Mouse (Mus musculus): ENCODE data around the gene Speer4b. TPM values are rescaled to one million over a fixed set of nuclear protein-coding genes. Genes with fewer than 3 reads are reported as not detected.

The Speer4b gene
- polyA plus RNA-seq (2012): not detected in 2 replicates

DNA sequence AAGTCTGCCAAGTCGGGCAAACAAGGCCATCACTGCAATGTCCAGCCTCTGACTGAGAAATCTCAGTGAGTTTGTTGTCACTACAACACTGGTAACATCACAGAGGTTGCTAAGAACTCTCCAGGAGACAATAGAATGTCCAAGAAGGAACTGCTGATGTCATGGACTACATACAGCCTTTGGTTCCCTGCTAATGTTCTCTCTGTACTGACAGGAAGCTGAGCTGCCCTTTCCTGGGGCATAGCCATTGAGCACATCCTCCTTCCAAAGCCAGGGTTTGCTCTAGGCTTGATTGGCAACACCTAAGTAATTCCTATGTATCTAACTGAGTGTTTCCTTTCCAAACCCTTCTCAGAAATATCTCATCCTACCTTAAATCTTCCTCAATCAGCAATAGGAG lies at the start of gene Speer4b:
Gene Speer4b, minus strand, starts transcription at position 101 of the 400 bp plus-strand sequence.

All from megakaryocyte-erythroid progenitor cell, adult 5 weeks (primary cell).